Mouse (Mus musculus): ENCODE data around the gene Krtap31-2. TPM values are rescaled to one million over a fixed set of nuclear protein-coding genes. Genes with fewer than 3 reads are reported as not detected.

Gene Krtap31-2
- polyA plus RNA-seq, 1 experiment from 2014 or later, result not detected

Other genes with a start within 250 kb of the Krtap31-2 start
- gene Gm14190, start 245.6 kb upstream of the Krtap31-2 start, polyA plus RNA-seq (2018), result not detected in 3 replicates
- not detected in 3 replicates for gene Gm14180, start 202.0 kb upstream of the Krtap31-2 start, polyA plus RNA-seq (2018)
- gene Gm11595, start 163.4 kb upstream of the Krtap31-2 start, polyA plus RNA-seq (2018), result not detected in 3 replicates
- gene Krtap4-8, start 155.6 kb upstream of the Krtap31-2 start, polyA plus RNA-seq (2018), result not detected in 3 replicates
- gene Krtap4-9, start 151.1 kb upstream of the Krtap31-2 start, polyA plus RNA-seq (2018), result not detected in 3 replicates
- not detected in 3 replicates for gene Gm11596, start 142.8 kb upstream of the Krtap31-2 start, polyA plus RNA-seq (2018)
- gene Gm11569, start 137.4 kb upstream of the Krtap31-2 start, polyA plus RNA-seq (2018), result not detected in 3 replicates
- not detected in 3 replicates for gene Gm11554, start 131.8 kb upstream of the Krtap31-2 start, polyA plus RNA-seq (2018)
- gene Krtap4-13, start 126.4 kb upstream of the Krtap31-2 start, polyA plus RNA-seq (2018), result not detected in 3 replicates
- not detected in 3 replicates for gene Gm11564, start 120.6 kb upstream of the Krtap31-2 start, polyA plus RNA-seq (2018)
- gene 2300003K06Rik, start 98.2 kb upstream of the Krtap31-2 start, polyA plus RNA-seq (2018), result not detected in 3 replicates
- gene Krtap4-16, start 84.7 kb upstream of the Krtap31-2 start, polyA plus RNA-seq (2018), result not detected in 3 replicates
- gene Gm11568, start 78.4 kb upstream of the Krtap31-2 start, polyA plus RNA-seq (2018), result not detected in 3 replicates
- not detected in 3 replicates for gene Gm11559, start 71.8 kb upstream of the Krtap31-2 start, polyA plus RNA-seq (2018)
- gene Krtap9-1, start 62.9 kb upstream of the Krtap31-2 start, polyA plus RNA-seq (2018), result not detected in 3 replicates
- gene Gm11567, start 57.1 kb upstream of the Krtap31-2 start, polyA plus RNA-seq (2018), result not detected in 3 replicates
- gene Krtap31-1, start 28.4 kb upstream of the Krtap31-2 start, polyA plus RNA-seq (2018), result not detected in 3 replicates
- gene Gm11565, start 21.5 kb upstream of the Krtap31-2 start, polyA plus RNA-seq (2018), result not detected in 3 replicates
- not detected in 3 replicates for gene Krtap9-5, start 12.2 kb downstream of the Krtap31-2 start, polyA plus RNA-seq (2018)
- not detected in 3 replicates for gene Krtap29-1, start 42.8 kb downstream of the Krtap31-2 start, polyA plus RNA-seq (2018)
- gene Krtap16-1, start 50.3 kb downstream of the Krtap31-2 start, polyA plus RNA-seq (2018), result not detected in 3 replicates
- not detected in 3 replicates for gene Krtap17-1, start 57.7 kb downstream of the Krtap31-2 start, polyA plus RNA-seq (2018)
- gene Krt33a, start 79.9 kb downstream of the Krtap31-2 start, polyA plus RNA-seq (2018), result not detected in 3 replicates
- not detected in 3 replicates for gene Krt33b, start 93.6 kb downstream of the Krtap31-2 start, polyA plus RNA-seq (2018)
- not detected in 3 replicates for gene Krt34, start 105.3 kb downstream of the Krtap31-2 start, polyA plus RNA-seq (2018)
- not detected in 3 replicates for gene Krt31, start 114.3 kb downstream of the Krtap31-2 start, polyA plus RNA-seq (2018)
- gene Krt32, start 151.9 kb downstream of the Krtap31-2 start, polyA plus RNA-seq (2018), result not detected in 3 replicates
- not detected in 3 replicates for gene Krt35, start 159.9 kb downstream of the Krtap31-2 start, polyA plus RNA-seq (2018)
- gene Krt36, start 169.3 kb downstream of the Krtap31-2 start, polyA plus RNA-seq (2018), result not detected in 3 replicates
- not detected in 3 replicates for gene Krt13, start 185.3 kb downstream of the Krtap31-2 start, polyA plus RNA-seq (2018)
- gene Krt15, start 199.6 kb downstream of the Krtap31-2 start, polyA plus RNA-seq (2018), result not detected in 3 replicates
- gene Krt19, start 212.4 kb downstream of the Krtap31-2 start, polyA plus RNA-seq (2018), result not detected in 3 replicates